Mouse (Mus musculus) bone marrow macrophage, adult 2 months (primary cell): ENCODE results near the gene Hipk2.

Experiments
- CTCF ChIP-seq: IDR thresholded peaks from 2 replicates; pipeline ENCODE4 v1.5.1; 2012; ENCODE audit warnings: low read depth, mild to moderate bottlenecking, low read length, moderate library complexity
- POLR2A ChIP-seq: IDR thresholded peaks from 2 replicates; pipeline ENCODE4 v1.6.1; 2012; ENCODE audit warnings: mild to moderate bottlenecking, low read depth, low read length, borderline replicate concordance

DNA sequence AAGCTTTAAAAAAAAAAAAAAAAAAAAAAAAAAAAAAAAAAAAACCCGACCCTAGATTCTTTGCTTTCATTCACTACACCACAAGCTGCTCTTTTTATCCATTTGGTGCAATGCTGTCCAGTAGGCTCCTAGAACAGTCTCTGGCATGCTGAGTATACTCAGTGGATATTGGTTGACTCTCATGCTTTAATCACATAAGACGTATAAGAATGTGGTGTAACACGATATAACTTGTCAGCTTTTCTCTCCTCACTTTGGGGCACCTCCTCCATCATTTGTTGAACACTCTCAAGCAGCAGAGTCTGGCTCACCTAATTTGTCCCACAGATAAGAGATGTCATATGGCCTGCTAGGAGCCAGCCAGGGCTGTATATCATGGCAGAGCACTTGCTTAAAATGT lies 12.4 kb downstream of the Hipk2 start:
- no peak for TF ChIP-seq CTCF
- TF ChIP-seq POLR2A: no peak
